Mouse (Mus musculus): ENCODE results near the gene Ybey. TPM values are rescaled to one million over a fixed set of nuclear protein-coding genes. Genes with fewer than 3 reads are reported as not detected.

Ybey gene
- polyA plus RNA-seq, 1 experiment from 2014 or later: 5.9 TPM

DNA sequence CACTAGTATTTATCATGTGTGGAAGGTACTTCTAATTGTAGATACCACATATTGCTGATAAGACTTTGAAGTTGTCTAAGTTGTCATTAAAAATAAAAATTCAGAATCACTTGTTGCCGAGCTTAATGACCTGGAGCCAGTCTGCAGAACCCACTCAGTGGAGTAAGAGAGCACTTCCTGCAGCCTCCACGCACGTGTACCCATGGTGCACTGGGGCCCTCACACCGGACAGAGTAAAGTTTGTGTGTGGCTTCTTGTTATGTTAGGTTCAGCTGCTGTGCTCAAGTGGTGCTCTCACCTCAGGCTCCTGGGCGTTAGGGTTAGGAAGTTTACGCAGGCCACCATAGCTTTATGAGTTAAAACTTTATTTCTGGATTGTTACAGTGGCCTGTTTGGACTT is 26.6 kb upstream of the Ybey start:
- H3K27ac ChIP-seq (ENCODE audit: low read length): no peak overlapping the region
- peaks cover 47% of the 10 kb centered on the region for H3K36me3 ChIP-seq (ENCODE audit: insufficient read depth, low read length)
- ATAC-seq (no peak), DNase-seq (ENCODE audit: low spot score) (no peak)
- H3K4me3 ChIP-seq (ENCODE audit: low read depth, low read length): no peak overlapping the region
- H3K9me3 ChIP-seq (ENCODE audit: low read length): no peaks in the 10 kb centered on the region
- H3K4me1 ChIP-seq (ENCODE audit: insufficient read depth, low read depth, low read length): no peaks in the 10 kb centered on the region
- no peak for TF ChIP-seq CTCF (IDR thresholded peaks at IDR 0.05)
- TF ChIP-seq EP300 (IDR thresholded peaks at IDR 0.05): no peak
- H3K9ac ChIP-seq (replicated peaks; ENCODE audit: low read depth): no peak overlapping the region
- H3K27me3 ChIP-seq (replicated peaks; ENCODE audit: insufficient read depth, low read length): no peaks in the 10 kb centered on the region
- H3K4me2 ChIP-seq (replicated peaks; ENCODE audit: low read depth, low read length): no peak overlapping the region
- WGBS: 85% methylated on average over 6 of the region's 6 CpGs

DNA sequence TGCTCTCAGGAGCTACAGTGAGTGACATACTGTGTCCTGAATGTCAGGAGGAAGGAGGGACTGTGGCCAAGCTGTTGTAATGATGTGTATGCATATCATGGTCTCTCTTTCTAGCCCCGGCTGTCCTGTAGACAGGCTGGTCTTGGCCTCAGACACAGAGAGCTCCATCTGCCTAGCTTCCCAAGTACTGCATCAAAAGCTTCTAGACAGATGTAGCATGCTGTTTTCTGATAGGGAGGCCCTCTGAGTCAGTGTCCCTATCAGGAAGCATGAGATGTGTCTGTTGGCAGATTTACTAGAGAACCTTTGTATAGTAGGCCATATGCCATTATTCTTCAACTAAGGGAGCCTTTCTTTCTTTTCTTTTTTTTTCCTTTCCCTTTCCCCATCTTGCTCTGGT is 24.6 kb upstream of the Ybey start:
- DNase-seq (ENCODE audit: low spot score) (no peak), ATAC-seq (no peak)
- Histone ChIP-seq H3K9ac (replicated peaks; ENCODE audit: low read depth) (no peak overlapping the region), H3K4me1 (ENCODE audit: insufficient read depth, low read depth, low read length) (no peaks in the 10 kb centered on the region), H3K27ac (ENCODE audit: low read length) (no peak overlapping the region), H3K4me3 (ENCODE audit: low read depth, low read length) (no peak overlapping the region), H3K27me3 (replicated peaks; ENCODE audit: insufficient read depth, low read length) (no peaks in the 10 kb centered on the region), H3K4me2 (replicated peaks; ENCODE audit: low read depth, low read length) (no peak overlapping the region), H3K9me3 (ENCODE audit: low read length) (no peaks in the 10 kb centered on the region), H3K36me3 (ENCODE audit: insufficient read depth, low read length) (peaks cover 52% of the 10 kb centered on the region)
- WGBS: 70% methylated on average over 1 of the region's 1 CpGs
- TF ChIP-seq EP300 (IDR thresholded peaks at IDR 0.05) (no peak), CTCF (IDR thresholded peaks at IDR 0.05) (no peak)

DNA sequence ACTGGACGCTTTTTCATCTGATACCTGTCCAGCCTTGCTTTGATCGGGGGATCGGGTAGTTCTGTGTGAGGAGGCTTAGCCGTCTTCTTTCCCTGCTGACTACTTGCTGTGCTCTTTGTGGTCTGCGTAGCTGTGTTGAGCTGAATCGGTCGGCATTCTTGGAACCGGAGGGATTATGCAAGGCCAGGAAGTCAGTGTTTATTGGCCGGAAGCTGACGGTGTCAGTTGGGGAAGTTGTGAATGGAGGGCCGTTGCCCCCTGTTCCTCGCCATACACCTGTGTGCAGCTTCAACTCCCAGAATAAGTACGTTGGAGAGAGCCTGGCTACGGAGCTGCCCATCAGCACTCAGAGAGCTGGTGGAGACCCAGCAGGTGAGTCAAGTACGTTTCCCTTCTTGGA is 20.3 kb upstream of the Ybey start:
- Histone ChIP-seq H3K4me1 (ENCODE audit: insufficient read depth, low read depth, low read length) (no peaks in the 10 kb centered on the region), H3K9ac (replicated peaks; ENCODE audit: low read depth) (no peak overlapping the region), H3K4me2 (replicated peaks; ENCODE audit: low read depth, low read length) (no peak overlapping the region), H3K27me3 (replicated peaks; ENCODE audit: insufficient read depth, low read length) (no peaks in the 10 kb centered on the region), H3K27ac (ENCODE audit: low read length) (no peak overlapping the region), H3K36me3 (ENCODE audit: insufficient read depth, low read length) (peaks cover 52% of the 10 kb centered on the region), H3K4me3 (ENCODE audit: low read depth, low read length) (no peak overlapping the region), H3K9me3 (ENCODE audit: low read length) (no peaks in the 10 kb centered on the region)
- ATAC-seq (no peak), DNase-seq (ENCODE audit: low spot score) (no peak)
- TF ChIP-seq CTCF (IDR thresholded peaks at IDR 0.05): no peak
- TF ChIP-seq EP300 (IDR thresholded peaks at IDR 0.05): no peak
- whole genome bisulfite sequencing: 75% methylated on average over 15 of the region's 15 CpGs

DNA sequence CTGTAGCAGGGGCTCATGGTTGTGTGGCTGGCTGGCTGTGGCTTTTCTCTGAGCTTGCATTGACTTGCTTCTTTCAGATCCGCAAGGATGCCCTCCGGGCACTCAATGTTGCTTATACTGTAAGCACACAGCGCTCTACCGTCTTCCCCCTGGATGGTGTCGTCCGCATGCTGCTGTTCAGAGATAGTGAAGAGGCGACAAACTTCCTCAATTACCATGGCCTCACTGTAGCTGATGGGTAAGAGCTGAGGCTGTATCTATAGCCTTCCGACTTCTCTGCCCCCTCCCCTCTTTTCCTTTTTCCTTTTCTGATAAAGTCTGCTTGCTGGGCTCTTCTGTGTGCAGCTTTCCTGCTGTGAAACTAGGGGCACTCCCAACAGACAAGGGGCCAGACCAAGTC is 19.4 kb upstream of the Ybey start:
- TF ChIP-seq EP300 (IDR thresholded peaks at IDR 0.05): no peak
- TF ChIP-seq CTCF (IDR thresholded peaks at IDR 0.05): no peak
- no peak for ATAC-seq

DNA sequence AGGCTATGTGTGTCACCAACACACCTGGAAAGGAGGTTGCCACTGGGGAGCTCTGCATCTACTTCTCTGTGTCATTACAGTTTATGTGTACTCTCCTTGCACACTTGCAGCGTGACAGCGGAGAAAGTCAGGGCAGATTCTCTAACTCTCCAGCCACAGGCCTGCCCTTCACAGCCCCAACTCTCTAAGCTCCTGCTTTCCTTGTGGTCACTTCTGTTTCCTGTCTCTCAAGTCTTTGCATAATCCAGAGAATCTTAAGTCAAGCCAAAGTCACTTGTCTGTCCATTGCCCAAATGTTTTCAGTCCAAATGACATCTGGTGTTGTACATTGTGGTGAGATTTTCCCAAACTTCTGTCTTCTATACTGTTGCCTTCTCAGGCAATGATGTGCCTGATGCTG is 17.4 kb upstream of the Ybey start:
- Histone ChIP-seq H3K9me3 (ENCODE audit: low read length) (no peaks in the 10 kb centered on the region), H3K4me1 (ENCODE audit: insufficient read depth, low read depth, low read length) (no peaks in the 10 kb centered on the region), H3K4me3 (ENCODE audit: low read depth, low read length) (no peak overlapping the region), H3K27ac (ENCODE audit: low read length) (no peak overlapping the region), H3K9ac (replicated peaks; ENCODE audit: low read depth) (no peak overlapping the region), H3K27me3 (replicated peaks; ENCODE audit: insufficient read depth, low read length) (no peaks in the 10 kb centered on the region), H3K4me2 (replicated peaks; ENCODE audit: low read depth, low read length) (no peak overlapping the region), H3K36me3 (ENCODE audit: insufficient read depth, low read length) (peaks cover 62% of the 10 kb centered on the region)
- ATAC-seq (no peak), DNase-seq (ENCODE audit: low spot score) (no peak)
- TF ChIP-seq CTCF (IDR thresholded peaks at IDR 0.05) (no peak), EP300 (IDR thresholded peaks at IDR 0.05) (no peak)
- WGBS: 94% methylated on average over 2 of the region's 2 CpGs

More for the DNA sequence above, 19.4 kb upstream of the Ybey start:
- Histone ChIP-seq H3K27ac (ENCODE audit: low read length) (no peak overlapping the region), H3K9ac (replicated peaks; ENCODE audit: low read depth) (no peak overlapping the region), H3K4me2 (replicated peaks; ENCODE audit: low read depth, low read length) (no peak overlapping the region), H3K9me3 (ENCODE audit: low read length) (no peaks in the 10 kb centered on the region), H3K4me3 (ENCODE audit: low read depth, low read length) (no peak overlapping the region), H3K27me3 (replicated peaks; ENCODE audit: insufficient read depth, low read length) (no peaks in the 10 kb centered on the region), H3K4me1 (ENCODE audit: insufficient read depth, low read depth, low read length) (no peaks in the 10 kb centered on the region), H3K36me3 (ENCODE audit: insufficient read depth, low read length) (peaks cover 50% of the 10 kb centered on the region)
- 92% methylated on average over 8 of the region's 8 CpGs for WGBS
- DNase-seq (ENCODE audit: low spot score): no peak

DNA sequence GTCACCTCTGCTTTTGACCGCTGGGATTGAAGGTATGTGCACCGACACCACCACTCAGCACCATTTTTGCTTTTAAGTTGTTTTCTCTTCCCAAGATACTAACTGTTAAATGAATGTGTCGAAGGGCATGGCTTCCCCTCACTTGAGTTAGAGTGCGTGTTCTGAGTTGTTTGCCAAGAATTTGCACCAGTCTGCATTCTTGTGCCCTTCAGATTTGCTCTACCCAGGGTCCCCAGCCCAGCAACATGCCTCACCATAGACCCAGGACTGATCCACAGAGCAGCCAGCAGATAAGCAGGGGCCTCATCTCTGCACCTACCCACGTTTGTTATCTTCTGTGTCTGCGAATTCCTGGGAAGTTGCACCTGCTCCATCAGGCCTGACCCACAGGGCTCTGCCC is 12.6 kb upstream of the Ybey start:
- no peaks in the 10 kb centered on the region for H3K27me3 ChIP-seq (replicated peaks; ENCODE audit: insufficient read depth, low read length)
- DNase-seq (ENCODE audit: low spot score) (no peak), ATAC-seq (peak; percentile 50)
- H3K9me3 ChIP-seq (ENCODE audit: low read length): no peaks in the 10 kb centered on the region
- no peaks in the 10 kb centered on the region for H3K4me1 ChIP-seq (ENCODE audit: insufficient read depth, low read depth, low read length)
- 78% methylated on average over 6 of the region's 6 CpGs for WGBS
- no peak overlapping the region for H3K27ac ChIP-seq (ENCODE audit: low read length)
- peaks cover 68% of the 10 kb centered on the region for H3K36me3 ChIP-seq (ENCODE audit: insufficient read depth, low read length)
- H3K9ac ChIP-seq (replicated peaks; ENCODE audit: low read depth): no peak overlapping the region
- H3K4me3 ChIP-seq (ENCODE audit: low read depth, low read length): no peak overlapping the region
- no peak overlapping the region for H3K4me2 ChIP-seq (replicated peaks; ENCODE audit: low read depth, low read length)
- no peak for TF ChIP-seq CTCF (IDR thresholded peaks at IDR 0.05)
- no peak for TF ChIP-seq EP300 (IDR thresholded peaks at IDR 0.05)

DNA sequence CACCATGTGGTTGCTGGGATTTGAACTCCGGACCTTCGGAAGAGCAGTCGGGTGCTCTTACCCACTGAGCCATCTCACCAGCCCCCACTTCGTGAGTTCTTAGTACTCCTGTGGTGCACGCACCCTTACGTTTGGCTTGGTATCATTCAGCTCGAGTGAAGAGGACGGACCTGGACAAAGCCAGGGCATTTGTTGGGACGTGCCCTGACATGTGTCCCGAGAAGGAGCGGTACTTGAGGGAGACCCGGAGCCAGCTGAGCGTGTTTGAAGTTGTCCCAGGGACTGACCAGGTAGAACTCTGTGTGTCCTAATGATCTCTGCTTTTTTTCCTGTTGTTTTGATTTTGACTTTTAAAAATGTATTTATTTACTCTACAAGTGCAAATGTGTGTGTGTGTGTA is 11.9 kb upstream of the Ybey start:
- H3K9ac ChIP-seq (replicated peaks; ENCODE audit: low read depth): no peak overlapping the region
- H3K36me3 ChIP-seq (ENCODE audit: insufficient read depth, low read length): peaks cover 71% of the 10 kb centered on the region
- no peaks in the 10 kb centered on the region for H3K4me1 ChIP-seq (ENCODE audit: insufficient read depth, low read depth, low read length)
- WGBS: 89% methylated on average over 12 of the region's 13 CpGs
- H3K4me3 ChIP-seq (ENCODE audit: low read depth, low read length): no peak overlapping the region
- ATAC-seq (peak; percentile 41; the same call in 1 of the 2 replicates), DNase-seq (ENCODE audit: low spot score) (no peak)
- H3K27ac ChIP-seq (ENCODE audit: low read length): no peak overlapping the region
- TF ChIP-seq EP300 (IDR thresholded peaks at IDR 0.05) (no peak), CTCF (IDR thresholded peaks at IDR 0.05) (no peak)
- H3K27me3 ChIP-seq (replicated peaks; ENCODE audit: insufficient read depth, low read length): no peaks in the 10 kb centered on the region
- H3K9me3 ChIP-seq (ENCODE audit: low read length): no peaks in the 10 kb centered on the region
- no peak overlapping the region for H3K4me2 ChIP-seq (replicated peaks; ENCODE audit: low read depth, low read length)

Measured in lung, postnatal 0 days (tissue).